Mouse (Mus musculus): Measurements from ENCODE around the gene Sipa1l2. TPM values are rescaled to one million over a fixed set of nuclear protein-coding genes. Genes with fewer than 3 reads are reported as not detected.
A peak's percentile ranks its signal among the peaks of the same experiment; 100 is the strongest.

Gene Sipa1l2
- polyA plus RNA-seq, 1 experiment from 2014 or later, result 11.6 TPM

- peak overlapping the region; percentile 90 for H3K4me2 ChIP-seq (ENCODE audit: low read depth)
- H3K36me3 ChIP-seq (ENCODE audit: control insufficient read depth, insufficient read depth, low read length), result no peaks in the 10 kb centered on the region
- peak overlapping the region; percentile 74 for H3K4me3 ChIP-seq (ENCODE audit: low read depth, low read length)
- ATAC-seq (ENCODE audit: insufficient read depth, low FRiP score, low TSS enrichment), result no peak
- 0 out of 2 replicates have a peak, but pooled peaks cover 2% of the 10 kb centered on the region for H3K27me3 ChIP-seq (ENCODE audit: control insufficient read depth, insufficient read depth, low read length)
- no peak for DNase-seq (ENCODE audit: low spot score)
- H3K9ac ChIP-seq (ENCODE audit: low read length), result no peak overlapping the region
- 4% methylated on average over 14 of the region's 14 CpGs for WGBS
- H3K4me1 ChIP-seq (ENCODE audit: control insufficient read depth, insufficient read depth, low read length), result peaks cover 16% of the 10 kb centered on the region
- no peak overlapping the region for H3K27ac ChIP-seq (ENCODE audit: low read depth, low read length)
- no peaks in the 10 kb centered on the region for H3K9me3 ChIP-seq (ENCODE audit: control insufficient read depth, low read length)
Observed at GRCm38 (mm10) chr8:125568421-125568850, 1.2 kb downstream of the Sipa1l2 start.

GRCm38 (mm10) chr8:125567569-125567968, 2.0 kb downstream of the Sipa1l2 start:
- ATAC-seq (ENCODE audit: insufficient read depth, low FRiP score, low TSS enrichment) (no peak), DNase-seq (ENCODE audit: low spot score) (no peak)
- H3K36me3 ChIP-seq (ENCODE audit: control insufficient read depth, insufficient read depth, low read length), result no peaks in the 10 kb centered on the region
- peaks cover 16% of the 10 kb centered on the region for H3K4me1 ChIP-seq (ENCODE audit: control insufficient read depth, insufficient read depth, low read length)
- WGBS, result 62% methylated on average over 7 of the region's 7 CpGs
- H3K9me3 ChIP-seq (ENCODE audit: control insufficient read depth, low read length), result no peaks in the 10 kb centered on the region
- H3K27me3 ChIP-seq (ENCODE audit: control insufficient read depth, insufficient read depth, low read length), result 0 out of 2 replicates have a peak, but pooled peaks cover 2% of the 10 kb centered on the region
- no peak overlapping the region for H3K9ac ChIP-seq (ENCODE audit: low read length)
- H3K4me3 ChIP-seq (ENCODE audit: low read depth, low read length), result no peak overlapping the region
- H3K4me2 ChIP-seq (ENCODE audit: low read depth), result peak overlapping the region; percentile 90; the same call in 1 of the 2 replicates
- H3K27ac ChIP-seq (ENCODE audit: low read depth, low read length), result no peak overlapping the region

GRCm38 (mm10) chr8:125562878-125563277, 6.7 kb downstream of the Sipa1l2 start:
- H3K27ac ChIP-seq (ENCODE audit: low read depth, low read length), result no peak overlapping the region
- no peaks in the 10 kb centered on the region for H3K36me3 ChIP-seq (ENCODE audit: control insufficient read depth, insufficient read depth, low read length)
- ATAC-seq (ENCODE audit: insufficient read depth, low FRiP score, low TSS enrichment), result no peak
- no peak overlapping the region for H3K4me3 ChIP-seq (ENCODE audit: low read depth, low read length)
- no peaks in the 10 kb centered on the region for H3K9me3 ChIP-seq (ENCODE audit: control insufficient read depth, low read length)
- WGBS, result 91% methylated on average over 8 of the region's 8 CpGs
- H3K27me3 ChIP-seq (ENCODE audit: control insufficient read depth, insufficient read depth, low read length), result no peaks in the 10 kb centered on the region
- DNase-seq (ENCODE audit: low spot score), result no peak
- H3K9ac ChIP-seq (ENCODE audit: low read length), result no peak overlapping the region
- H3K4me2 ChIP-seq (ENCODE audit: low read depth), result no peak overlapping the region
- peaks cover 30% of the 10 kb centered on the region for H3K4me1 ChIP-seq (ENCODE audit: control insufficient read depth, insufficient read depth, low read length)

GRCm38 (mm10) chr8:125560825-125561490, 8.7 kb downstream of the Sipa1l2 start:
- ATAC-seq (ENCODE audit: insufficient read depth, low FRiP score, low TSS enrichment), result no peak
- Histone ChIP-seq H3K4me1 (ENCODE audit: control insufficient read depth, insufficient read depth, low read length) (peaks cover 22% of the 10 kb centered on the region), H3K9me3 (ENCODE audit: control insufficient read depth, low read length) (no peaks in the 10 kb centered on the region), H3K9ac (ENCODE audit: low read length) (no peak overlapping the region), H3K4me2 (ENCODE audit: low read depth) (no peak overlapping the region), H3K27ac (ENCODE audit: low read depth, low read length) (no peak overlapping the region), H3K4me3 (ENCODE audit: low read depth, low read length) (no peak overlapping the region), H3K27me3 (ENCODE audit: control insufficient read depth, insufficient read depth, low read length) (no peaks in the 10 kb centered on the region), H3K36me3 (ENCODE audit: control insufficient read depth, insufficient read depth, low read length) (no peaks in the 10 kb centered on the region)
- 60% methylated on average over 11 of the region's 11 CpGs for WGBS
- no peak for DNase-seq (ENCODE audit: low spot score)

DNA sequence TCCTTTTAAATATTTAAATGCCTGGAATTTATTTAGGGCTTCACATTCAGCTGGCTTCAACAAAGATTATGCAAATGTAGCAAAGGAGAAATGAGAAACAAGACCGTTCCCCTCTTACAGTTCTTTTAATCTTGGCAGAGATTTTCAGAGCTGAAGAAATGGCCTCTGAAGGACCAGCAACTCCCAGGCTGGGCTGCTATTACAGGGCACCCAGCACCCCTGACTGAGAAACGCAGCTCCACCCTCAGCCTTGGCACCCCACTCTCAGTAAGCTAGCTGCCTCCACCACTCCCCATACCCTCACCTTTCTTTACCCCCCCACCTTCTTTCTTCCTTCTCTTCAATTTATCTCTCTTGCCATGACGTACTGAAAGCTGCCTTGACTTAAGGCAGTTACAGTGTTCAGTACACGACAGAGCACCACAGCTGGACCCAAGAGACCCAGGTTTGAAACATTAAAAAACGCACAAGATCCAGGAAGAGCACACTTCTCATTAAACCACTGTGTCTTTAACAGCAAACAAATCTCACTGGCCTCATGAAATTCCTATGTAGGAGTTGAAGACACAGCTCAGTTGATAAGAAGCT, 10.4 kb downstream of the Sipa1l2 start:
- WGBS, result 56% methylated on average over 5 of the region's 5 CpGs
- H3K4me1 ChIP-seq (ENCODE audit: control insufficient read depth, insufficient read depth, low read length), result peaks cover 22% of the 10 kb centered on the region

DNA sequence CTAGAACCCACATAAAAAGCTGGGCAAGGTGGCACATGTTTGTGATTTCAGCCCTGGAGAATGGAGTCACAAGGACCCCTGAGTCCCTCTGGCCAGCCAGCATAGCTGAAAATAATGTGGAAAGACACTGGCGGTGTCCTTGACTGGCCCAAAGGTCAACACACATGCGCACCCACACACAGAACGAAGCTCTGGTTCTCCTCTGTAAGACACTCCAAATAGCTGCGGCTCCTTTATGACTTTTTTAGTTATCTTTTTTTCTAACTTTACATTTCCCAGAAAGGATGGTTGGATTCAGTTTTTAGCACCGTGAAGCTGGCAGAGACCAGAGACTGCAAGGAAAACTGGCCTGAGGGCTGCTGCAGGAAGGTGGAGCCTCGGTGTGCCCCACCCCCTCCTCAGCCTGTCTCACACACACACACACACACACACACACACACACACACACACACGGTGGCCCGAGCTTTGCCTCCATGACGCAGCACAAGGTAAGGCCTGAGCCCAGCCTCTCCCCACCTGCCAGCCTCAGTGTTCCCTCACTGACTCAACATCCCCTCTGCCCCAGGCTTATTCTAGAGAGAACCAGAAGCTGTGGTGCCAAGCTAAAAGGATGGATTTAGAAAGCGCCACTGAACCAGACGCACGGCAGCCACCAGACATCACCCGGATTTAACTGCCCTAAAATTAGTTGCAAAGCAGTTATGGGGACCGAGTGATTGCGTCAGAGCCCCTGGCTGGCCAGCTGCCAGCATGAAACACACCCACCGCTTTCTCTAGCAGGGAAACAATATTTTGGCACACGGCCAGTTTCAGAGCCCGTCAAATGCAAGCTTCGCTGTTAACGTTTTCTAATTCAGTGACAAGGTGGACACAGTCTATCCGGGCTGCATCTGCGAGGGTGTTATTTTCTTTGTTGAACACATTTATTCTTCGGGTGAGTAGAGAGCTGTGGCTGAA, 11.2 kb downstream of the Sipa1l2 start:
- no peaks in the 10 kb centered on the region for H3K27me3 ChIP-seq (ENCODE audit: control insufficient read depth, insufficient read depth, low read length)
- no peaks in the 10 kb centered on the region for H3K36me3 ChIP-seq (ENCODE audit: control insufficient read depth, insufficient read depth, low read length)
- H3K9me3 ChIP-seq (ENCODE audit: control insufficient read depth, low read length), result no peaks in the 10 kb centered on the region
- 42% methylated on average over 23 of the region's 23 CpGs for WGBS
- H3K4me3 ChIP-seq (ENCODE audit: low read depth, low read length), result no peak overlapping the region
- H3K27ac ChIP-seq (ENCODE audit: low read depth, low read length), result 0 out of 2 replicates have a peak overlapping the region, but pooled peaks have one; percentile 24
- peak; percentile 70 for ATAC-seq (ENCODE audit: insufficient read depth, low FRiP score, low TSS enrichment)
- 0 out of 2 replicates have a peak overlapping the region, but pooled peaks have one; percentile 1 for H3K4me2 ChIP-seq (ENCODE audit: low read depth)
- peaks cover 22% of the 10 kb centered on the region for H3K4me1 ChIP-seq (ENCODE audit: control insufficient read depth, insufficient read depth, low read length)
- H3K9ac ChIP-seq (ENCODE audit: low read length), result no peak overlapping the region
- peak; percentile 80 for DNase-seq (ENCODE audit: low spot score)

More for the DNA sequence above, 10.4 kb downstream of the Sipa1l2 start:
- no peak overlapping the region for H3K9ac ChIP-seq (ENCODE audit: low read length)
- H3K9me3 ChIP-seq (ENCODE audit: control insufficient read depth, low read length), result no peaks in the 10 kb centered on the region
- no peak overlapping the region for H3K4me3 ChIP-seq (ENCODE audit: low read depth, low read length)
- H3K36me3 ChIP-seq (ENCODE audit: control insufficient read depth, insufficient read depth, low read length), result no peaks in the 10 kb centered on the region
- ATAC-seq (ENCODE audit: insufficient read depth, low FRiP score, low TSS enrichment) (no peak), DNase-seq (ENCODE audit: low spot score) (no peak)
- H3K27ac ChIP-seq (ENCODE audit: low read depth, low read length), result no peak overlapping the region
- H3K4me2 ChIP-seq (ENCODE audit: low read depth), result 0 out of 2 replicates have a peak overlapping the region, but pooled peaks have one; percentile 3
- H3K27me3 ChIP-seq (ENCODE audit: control insufficient read depth, insufficient read depth, low read length), result no peaks in the 10 kb centered on the region

DNA sequence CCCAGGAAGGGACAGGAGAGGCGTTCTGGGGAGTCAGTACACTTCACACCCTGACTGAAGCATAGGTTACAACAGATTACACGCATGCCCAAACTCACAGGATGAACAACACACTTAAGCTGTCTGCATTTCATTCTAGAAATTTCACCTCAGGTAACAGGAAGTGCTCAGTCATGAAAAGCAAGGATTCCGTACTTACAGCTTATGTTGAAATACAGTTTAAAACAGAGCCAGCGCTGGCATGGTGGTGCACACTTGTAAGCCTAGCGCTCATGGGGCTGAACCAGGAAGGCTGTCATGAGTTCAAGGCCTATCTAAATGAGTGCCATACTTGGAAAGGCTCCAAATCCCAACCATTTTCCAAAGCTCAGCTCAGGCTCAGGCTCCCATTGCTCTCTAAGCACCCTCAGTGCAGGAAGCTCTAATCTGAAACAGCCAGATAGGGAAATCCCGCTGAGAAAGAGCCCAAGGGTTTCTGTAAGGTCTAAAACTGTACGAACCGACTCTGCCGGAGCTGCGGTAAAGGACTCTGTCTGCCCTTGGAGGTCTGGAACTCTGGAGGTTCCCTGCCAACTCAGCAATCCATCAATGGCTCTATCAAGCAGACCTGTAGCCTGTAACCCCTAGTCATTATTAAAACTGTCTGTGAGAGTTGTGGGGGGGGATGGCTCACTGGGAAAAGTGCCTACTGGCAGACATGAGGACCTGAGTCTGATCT, 12.1 kb downstream of the Sipa1l2 start:
- no peak overlapping the region for H3K27ac ChIP-seq (ENCODE audit: low read depth, low read length)
- no peak for ATAC-seq (ENCODE audit: insufficient read depth, low FRiP score, low TSS enrichment)
- H3K27me3 ChIP-seq (ENCODE audit: control insufficient read depth, insufficient read depth, low read length), result no peaks in the 10 kb centered on the region
- no peak for DNase-seq (ENCODE audit: low spot score)
- H3K4me1 ChIP-seq (ENCODE audit: control insufficient read depth, insufficient read depth, low read length), result peaks cover 22% of the 10 kb centered on the region
- 81% methylated on average over 10 of the region's 10 CpGs for WGBS
- no peak overlapping the region for H3K9ac ChIP-seq (ENCODE audit: low read length)
- H3K36me3 ChIP-seq (ENCODE audit: control insufficient read depth, insufficient read depth, low read length), result no peaks in the 10 kb centered on the region
- no peak overlapping the region for H3K4me2 ChIP-seq (ENCODE audit: low read depth)
- H3K9me3 ChIP-seq (ENCODE audit: control insufficient read depth, low read length), result no peaks in the 10 kb centered on the region
- H3K4me3 ChIP-seq (ENCODE audit: low read depth, low read length), result no peak overlapping the region

- Histone ChIP-seq H3K9ac (ENCODE audit: low read length) (no peak overlapping the region), H3K9me3 (ENCODE audit: control insufficient read depth, low read length) (no peaks in the 10 kb centered on the region), H3K27me3 (ENCODE audit: control insufficient read depth, insufficient read depth, low read length) (no peaks in the 10 kb centered on the region), H3K36me3 (ENCODE audit: control insufficient read depth, insufficient read depth, low read length) (no peaks in the 10 kb centered on the region), H3K4me1 (ENCODE audit: control insufficient read depth, insufficient read depth, low read length) (peaks cover 25% of the 10 kb centered on the region), H3K4me2 (ENCODE audit: low read depth) (no peak overlapping the region), H3K27ac (ENCODE audit: low read depth, low read length) (no peak overlapping the region), H3K4me3 (ENCODE audit: low read depth, low read length) (no peak overlapping the region)
- DNase-seq (ENCODE audit: low spot score) (no peak), ATAC-seq (ENCODE audit: insufficient read depth, low FRiP score, low TSS enrichment) (no peak)
- WGBS, result 91% methylated on average over 5 of the region's 5 CpGs
Observed at GRCm38 (mm10) chr8:125556706-125557105, 12.9 kb downstream of the Sipa1l2 start.

Measured in neural tube, embryonic 11.5 days (tissue).